Mouse (Mus musculus) bone marrow macrophage, adult 2 months (primary cell): Measurements from ENCODE around the gene Kdm5c.

Source experiments
- CTCF ChIP-seq: IDR thresholded peaks from 2 replicates; pipeline ENCODE4 v1.5.1; 2012; ENCODE audit warnings: low read depth, mild to moderate bottlenecking, low read length, moderate library complexity
- POLR2A ChIP-seq: IDR thresholded peaks from 2 replicates; pipeline ENCODE4 v1.6.1; 2012; ENCODE audit warnings: mild to moderate bottlenecking, low read depth, low read length, borderline replicate concordance

- TF ChIP-seq POLR2A (no peak), CTCF (no peak)
Measured at GRCm38 (mm10) chrX:152191266-152191665, 41.6 kb upstream of the Kdm5c start.
